Mouse (Mus musculus) lung, postnatal 0 days (tissue): ENCODE results near the gene Mmachc.

Source experiments
- CTCF ChIP-seq: IDR thresholded peaks from 2 replicates; pipeline ENCODE4 v1.5.1; 2016; ENCODE audit warnings: antibody characterized with exemption, mild to moderate bottlenecking
- EP300 ChIP-seq: IDR thresholded peaks from 2 replicates; pipeline ENCODE4 v1.6.1; 2016; ENCODE audit warnings: antibody characterized with exemption, mild to moderate bottlenecking, control low read depth

GRCm38 (mm10) chr4:116703804-116704203, 4.4 kb downstream of the Mmachc start:
- TF ChIP-seq CTCF = peak; percentile 88
- TF ChIP-seq EP300 = no peak
